Mouse (Mus musculus): ENCODE measurements around the gene Limch1.

DNA sequence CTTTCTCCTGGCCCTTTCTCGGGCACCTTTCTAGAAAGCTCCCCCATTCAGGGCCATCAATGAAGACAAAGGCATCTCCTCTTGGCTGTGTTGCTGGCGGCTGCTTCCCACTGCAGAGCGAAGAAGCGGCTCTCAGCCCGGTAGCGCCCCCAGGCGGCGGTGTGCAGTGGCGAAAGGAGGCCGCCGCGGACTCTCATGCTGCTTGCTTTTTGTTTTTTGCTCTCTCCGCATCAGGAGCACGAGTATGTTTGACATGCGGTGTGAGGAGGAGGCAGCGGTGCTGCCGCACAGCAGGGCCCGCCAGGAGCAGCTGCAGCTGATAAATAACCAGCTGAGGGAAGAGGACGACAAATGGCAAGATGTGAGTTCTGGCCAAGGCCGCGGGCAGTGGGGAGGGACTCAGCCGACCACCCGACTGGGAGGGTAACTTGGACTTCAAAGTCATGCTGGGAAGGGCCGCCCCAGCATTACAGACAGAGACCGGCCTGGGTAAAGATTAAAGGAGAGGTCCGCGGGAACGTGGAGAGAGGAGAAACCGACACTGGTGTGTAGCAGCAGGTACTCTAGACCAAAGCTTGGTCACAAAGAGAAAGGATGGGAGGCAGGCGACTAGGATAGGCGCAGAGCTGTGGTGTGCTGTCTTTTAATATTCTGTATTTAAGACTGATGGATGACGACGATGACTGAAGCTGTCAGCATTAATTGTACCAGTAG, 251.4 kb downstream of the Limch1 start:
- TF ChIP-seq CHD2 (IDR thresholded peaks at IDR 0.05; ENCODE audit: low read depth, low read length) (no peak), ZNF384 (IDR thresholded peaks at IDR 0.05; ENCODE audit: low read depth, low read length) (no peak), HCFC1 (IDR thresholded peaks at IDR 0.05; ENCODE audit: borderline replicate concordance, insufficient read depth, low read length) (no peak)
